Mouse (Mus musculus) hematopoietic stem cell, adult 5-6 weeks (primary cell): Measurements from ENCODE around the gene Lrrc8d. TPM values are rescaled to one million over a fixed set of nuclear protein-coding genes. Genes with fewer than 3 reads are reported as not detected.
A peak's percentile ranks its signal among the peaks of the same experiment; 100 is the strongest.

Experiments
- ATAC-seq, 2 experiments: fragments of 125-278 bp in 1 of 2; replicated peaks in 1 of 2; 2 replicates each; pipeline ENCODE4 v1.8.0; 2016 to 2017; ENCODE audit warnings: inconsistent platforms in 2 of 2, mild to moderate bottlenecking in 2 of 2, moderate number of reproducible peaks in 2 of 2, low read depth in 1 of 2, moderate TSS enrichment in 1 of 2; ENCODE audit not compliant: low FRiP score in 2 of 2, poor library complexity in 2 of 2, severe bottlenecking in 2 of 2, insufficient read depth in 1 of 2, low TSS enrichment in 1 of 2
- total RNA-seq: library from RNA; stranded (forward); fragments of 172-1452, 232-1000 nt; gene quantifications from 2 replicates; pipeline ENCODE4 v1.2.3, GENCODE M21; 2017

Gene Lrrc8d
- total RNA-seq, 1 experiment from 2014 or later = 25.3 TPM

- no peak for ATAC-seq
Observed at GRCm38 (mm10) chr5:105779331-105779730, 79.6 kb downstream of the Lrrc8d start.

- ATAC-seq = no peak
Observed at GRCm38 (mm10) chr5:105783848-105784247, 84.1 kb downstream of the Lrrc8d start.

GRCm38 (mm10) chr5:105784724-105785123 lies 85.0 kb downstream of the Lrrc8d start:
- no peak for ATAC-seq

GRCm38 (mm10) chr5:105787577-105787976 lies 87.8 kb downstream of the Lrrc8d start:
- no peak for ATAC-seq

- peak in 1 of 2 experiments; percentile 41; a peak in 2 of 4 replicates for ATAC-seq
Observed at GRCm38 (mm10) chr5:105789801-105790200, 90.0 kb downstream of the Lrrc8d start.

- ATAC-seq = no peak
Observed at GRCm38 (mm10) chr5:105792331-105792801, 92.6 kb downstream of the Lrrc8d start.

GRCm38 (mm10) chr5:105792853-105793547 lies 93.2 kb downstream of the Lrrc8d start:
- peak; percentile 60 to 68 for ATAC-seq

GRCm38 (mm10) chr5:105793548-105793940 lies 93.8 kb downstream of the Lrrc8d start:
- no peak for ATAC-seq

GRCm38 (mm10) chr5:105798421-105798820 lies 98.7 kb downstream of the Lrrc8d start:
- ATAC-seq = no peak

- ATAC-seq = peak; percentile 25 to 37; a peak in 1 of 4 replicates
Observed at GRCm38 (mm10) chr5:105799850-105800635, 100.3 kb downstream of the Lrrc8d start.

GRCm38 (mm10) chr5:105801031-105801529 lies 101.3 kb downstream of the Lrrc8d start:
- no peak for ATAC-seq

- ATAC-seq = no peak
Observed at GRCm38 (mm10) chr5:105805955-105806354, 106.2 kb downstream of the Lrrc8d start.

GRCm38 (mm10) chr5:105807461-105807860 lies 107.7 kb downstream of the Lrrc8d start:
- ATAC-seq = peak in 1 of 2 experiments; percentile 44; a peak in 1 of 4 replicates

- ATAC-seq = no peak
Observed at GRCm38 (mm10) chr5:105809056-105809455, 109.3 kb downstream of the Lrrc8d start.

- no peak for ATAC-seq
Observed at GRCm38 (mm10) chr5:105813036-105813435, 113.3 kb downstream of the Lrrc8d start.

GRCm38 (mm10) chr5:105813974-105814373 lies 114.2 kb downstream of the Lrrc8d start:
- ATAC-seq = no peak

GRCm38 (mm10) chr5:105816118-105816517 lies 116.3 kb downstream of the Lrrc8d start:
- no peak for ATAC-seq
